Mouse (Mus musculus) bone marrow macrophage, adult 2 months (primary cell): ENCODE results near the gene Fam241a.

Source experiments
- CTCF ChIP-seq: IDR thresholded peaks from 2 replicates; pipeline ENCODE4 v1.5.1; 2012; ENCODE audit warnings: low read depth, mild to moderate bottlenecking, low read length, moderate library complexity
- POLR2A ChIP-seq: IDR thresholded peaks from 2 replicates; pipeline ENCODE4 v1.6.1; 2012; ENCODE audit warnings: mild to moderate bottlenecking, low read depth, low read length, borderline replicate concordance

- TF ChIP-seq POLR2A (no peak), CTCF (no peak)
Observed at GRCm38 (mm10) chr3:127821209-127821608, 74.9 kb downstream of the Fam241a start.
